Mouse (Mus musculus) intestine, postnatal 0 days (tissue): Measurements from ENCODE around the gene Pnpla5. TPM values are rescaled to one million over a fixed set of nuclear protein-coding genes. Genes with fewer than 3 reads are reported as not detected.
A peak's percentile ranks its signal among the peaks of the same experiment; 100 is the strongest.
"Not testable (repeated sequence)": the region's sequence is repeated elsewhere in the genome, so short reads cannot be mapped to it uniquely, and the experiment has no call there.

Experiments used
- ATAC-seq: fragments of 200-750 bp; cut with Nextera tagmentation; 2 replicates; pipeline ENCODE4 v1.8.0; 2017; ENCODE audit warnings: mild to moderate bottlenecking, moderate TSS enrichment, moderate library complexity
- H3K27ac ChIP-seq: fragments of 300-500 bp; sonication (generic); 2 replicates; pipeline ENCODE4 v1.5.1; 2014; ENCODE audit warnings: mild to moderate bottlenecking, low read depth, low read length, moderate library complexity
- H3K27me3 ChIP-seq: fragments of 300-500 bp; sonication (generic); replicated peaks from 2 replicates; pipeline ENCODE4 v1.6.1; 2014; ENCODE audit warnings: low read length, mixed read lengths; ENCODE audit not compliant: control insufficient read depth, insufficient read depth
- H3K36me3 ChIP-seq: fragments of 300-500 bp; sonication (generic); 2 replicates; pipeline ENCODE4 v1.6.1; 2014; ENCODE audit warnings: mild to moderate bottlenecking, moderate library complexity; ENCODE audit not compliant: control insufficient read depth, insufficient read depth
- H3K4me1 ChIP-seq: fragments of 300-500 bp; sonication (generic); replicated peaks from 2 replicates; pipeline ENCODE4 v1.6.1; 2014; ENCODE audit warnings: antibody characterized with exemption, low read length, mixed read lengths; ENCODE audit not compliant: control insufficient read depth, insufficient read depth
- H3K4me2 ChIP-seq: fragments of 300-500 bp; sonication (generic); replicated peaks from 2 replicates; pipeline ENCODE4 v1.6.1; 2014; ENCODE audit warnings: low read depth, mild to moderate bottlenecking, moderate library complexity
- H3K4me3 ChIP-seq: fragments of 300-500 bp; sonication (generic); 2 replicates; pipeline ENCODE4 v1.5.1; 2014; ENCODE audit warnings: low read depth, low read length
- H3K9ac ChIP-seq: fragments of 300-500 bp; sonication (generic); 2 replicates; pipeline ENCODE4 v1.6.1; 2014; ENCODE audit warnings: mild to moderate bottlenecking, low read depth, low read length
- H3K9me3 ChIP-seq: fragments of 300-500 bp; sonication (generic); 2 replicates; pipeline ENCODE4 v1.6.1; 2016; ENCODE audit warnings: mixed run types; ENCODE audit not compliant: control insufficient read depth
- CTCF ChIP-seq: sonication (generic); IDR thresholded peaks from 2 replicates; pipeline ENCODE4 v1.5.1; 2016; ENCODE audit warnings: low read depth, mild to moderate bottlenecking, control low read depth, antibody characterized with exemption, moderate library complexity
- WGBS: fragments of 180-500 bp; shearing (Covaris S2); extraction: QIAGEN DNeasy Blood & Tissue Kit; methylation state at CpG from one replicate; pipeline ENCODE4 v1.1.7; 2014; 5-methylcytosine and 5-hydroxymethylcytosine counted together
- polyA plus RNA-seq: library from polyadenylated mRNA; unstranded; fragments of >200 nt; fragmentation: Nextera tagmentation; extraction: Ambion mirVana; gene quantifications from 2 replicates; pipeline ENCODE4 v1.2.1, GENCODE M21; 2015

The Pnpla5 gene
- polyA plus RNA-seq, 1 experiment from 2014 or later: not detected

DNA sequence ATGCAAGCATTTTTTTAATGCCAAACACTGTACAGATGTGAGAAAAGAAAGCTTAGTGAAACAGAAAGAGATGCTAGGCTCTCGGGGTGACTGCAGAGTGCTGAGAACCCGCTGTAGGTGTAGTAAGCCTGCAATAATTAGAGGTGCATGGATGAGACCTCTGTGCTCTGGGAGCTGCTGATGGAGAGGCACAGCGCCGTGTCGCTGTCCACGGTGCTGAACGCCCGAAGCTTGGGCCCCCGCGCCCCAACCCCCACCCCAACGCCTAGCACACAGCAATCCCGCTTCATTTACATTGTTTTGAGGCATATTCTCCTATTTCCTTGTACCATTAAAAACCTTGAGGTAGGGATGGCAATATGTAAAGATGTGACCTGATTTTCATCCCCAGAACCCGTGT lies 14.1 kb downstream of the Pnpla5 start:
- H3K4me2 ChIP-seq: no peak overlapping the region
- no peaks in the 10 kb centered on the region for H3K36me3 ChIP-seq
- WGBS: 5% methylated on average over 13 of the region's 13 CpGs
- no peak for ATAC-seq
- peaks cover 27% of the 10 kb centered on the region for H3K27me3 ChIP-seq
- H3K9me3 ChIP-seq: no peaks in the 10 kb centered on the region
- H3K4me1 ChIP-seq: 0 out of 2 replicates have a peak, but pooled peaks cover 3% of the 10 kb centered on the region
- no peak for TF ChIP-seq CTCF
- no peak overlapping the region for H3K27ac ChIP-seq
- H3K9ac ChIP-seq: no peak overlapping the region
- no peak overlapping the region for H3K4me3 ChIP-seq

DNA sequence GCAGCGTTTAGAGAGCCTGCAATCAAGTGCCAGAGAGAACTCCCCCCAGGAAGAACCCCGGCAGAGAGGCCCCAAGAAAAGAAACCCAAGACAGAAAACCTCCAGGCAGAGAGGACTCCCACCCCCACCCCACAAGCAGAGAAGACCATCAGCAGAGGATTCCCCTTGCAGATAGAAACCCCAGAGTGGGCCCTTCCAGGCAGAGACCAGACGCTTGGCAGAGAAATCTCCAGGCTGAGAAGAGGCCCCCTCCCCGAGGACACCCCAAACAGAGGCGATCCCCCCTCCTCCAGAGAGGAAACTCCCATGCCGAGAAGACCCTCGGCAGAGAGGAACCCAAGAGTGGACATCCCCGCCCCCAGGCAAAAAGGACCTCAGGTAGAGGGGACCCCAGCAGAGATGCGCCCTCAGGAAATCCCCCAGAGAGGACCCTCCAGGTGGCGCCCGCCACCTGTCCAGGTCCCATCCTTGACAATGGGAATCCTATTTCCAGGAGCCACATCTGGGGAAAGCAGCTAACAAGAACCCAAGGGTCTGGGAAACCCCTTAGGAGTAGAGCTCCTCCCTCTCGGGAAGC lies 17.0 kb downstream of the Pnpla5 start:
- Histone ChIP-seq H3K36me3 (no peaks in the 10 kb centered on the region), H3K27ac (no peak overlapping the region), H3K4me1 (0 out of 2 replicates have a peak, but pooled peaks cover 3% of the 10 kb centered on the region), H3K9ac (no peak overlapping the region), H3K4me2 (peak overlapping the region; percentile 72), H3K9me3 (no peaks in the 10 kb centered on the region), H3K4me3 (peak overlapping the region; percentile 40), H3K27me3 (peaks cover 27% of the 10 kb centered on the region)
- WGBS: 16% methylated on average over 12 of the region's 12 CpGs
- no peak for ATAC-seq
- TF ChIP-seq CTCF: no peak

DNA sequence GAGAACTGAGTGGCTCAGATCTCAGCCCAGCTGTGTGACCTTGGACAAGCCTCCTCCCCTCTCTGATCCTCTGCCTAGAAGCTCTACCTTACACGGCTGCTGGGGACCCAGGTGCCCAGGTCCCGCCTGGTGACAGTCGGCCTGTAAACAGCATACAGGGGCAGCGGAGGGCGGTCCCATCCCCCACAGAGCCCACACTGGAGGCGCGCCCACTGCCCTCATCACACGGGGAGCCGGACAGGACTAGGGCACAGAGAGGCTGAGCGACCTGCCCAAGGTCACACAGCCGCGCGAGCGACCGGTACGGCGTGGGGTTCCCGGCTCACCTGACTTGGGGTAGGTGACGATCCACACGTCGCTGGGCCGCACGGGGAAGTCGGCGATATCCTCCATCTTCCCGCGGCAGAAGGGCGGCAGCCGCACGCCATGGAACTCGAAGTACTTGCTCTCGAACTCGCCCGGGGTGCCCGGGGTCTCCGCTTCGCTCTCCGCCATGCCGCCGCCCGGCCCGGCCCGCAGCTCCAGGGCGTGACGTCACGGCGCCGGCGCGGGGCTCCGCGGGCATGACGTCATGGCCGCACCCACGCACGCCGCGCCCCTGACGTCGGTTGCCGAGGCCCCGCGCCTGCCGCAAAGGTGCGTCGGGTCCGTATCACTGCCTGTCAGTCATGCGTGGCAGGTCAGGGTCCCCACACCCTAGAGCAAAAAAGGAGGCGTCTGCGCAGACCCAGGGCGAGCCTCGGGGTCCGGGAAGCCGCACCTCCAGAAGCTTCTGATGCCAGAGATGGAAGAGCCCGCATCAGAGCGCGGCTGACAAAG lies 17.7 kb downstream of the Pnpla5 start, which contains the start of gene Sult4a1:
Sult4a1 (minus strand) TSS at position 650 of the 819 bp plus-strand sequence.
- Histone ChIP-seq H3K27ac (no peak within 1 kb of the TSS), H3K9me3 (no peaks in the 10 kb centered on the region), H3K36me3 (no peaks in the 10 kb centered on the region), H3K9ac (no peak within 1 kb of the TSS), H3K4me1 (0 out of 2 replicates have a peak, but pooled peaks cover 3% of the 10 kb centered on the region), H3K27me3 (peaks cover 27% of the 10 kb centered on the region), H3K4me3 (peak within 1 kb of the TSS; percentile 40), H3K4me2 (peak within 1 kb of the TSS; percentile 72)
- WGBS: 2% methylated on average over 77 of the region's 77 CpGs
- TF ChIP-seq CTCF: no peak
- ATAC-seq: 0 out of 2 replicates have a peak, but pooled peaks have one; percentile 16

DNA sequence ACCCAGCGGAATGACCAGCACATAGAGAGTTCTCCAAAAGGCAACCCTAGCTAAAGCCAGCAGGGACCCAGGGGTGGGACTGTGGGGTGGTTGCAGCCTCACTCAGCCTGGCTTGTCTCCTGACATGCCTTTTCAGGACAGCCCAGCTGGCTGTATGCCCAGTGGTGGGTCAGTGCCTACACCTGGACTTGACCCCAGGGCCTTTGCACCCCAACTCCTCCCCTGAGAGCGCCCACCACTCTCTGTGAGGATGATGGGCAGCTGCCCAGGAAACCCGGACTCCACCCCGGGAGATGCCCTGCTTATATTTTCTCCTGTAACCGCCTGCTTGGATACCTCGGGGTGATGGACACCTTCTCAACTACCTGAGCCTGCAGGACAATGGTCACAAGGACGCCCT lies 18.3 kb downstream of the Pnpla5 start:
- TF ChIP-seq CTCF: no peak
- Histone ChIP-seq H3K4me3 (no peak overlapping the region), H3K9me3 (no peaks in the 10 kb centered on the region), H3K36me3 (no peaks in the 10 kb centered on the region), H3K9ac (no peak overlapping the region), H3K4me1 (0 out of 2 replicates have a peak, but pooled peaks cover 3% of the 10 kb centered on the region), H3K27me3 (peaks cover 27% of the 10 kb centered on the region), H3K4me2 (no peak overlapping the region), H3K27ac (no peak overlapping the region)
- no peak; the same call in 1 of the 2 replicates for ATAC-seq
- WGBS: 74% methylated on average over 7 of the region's 7 CpGs

DNA sequence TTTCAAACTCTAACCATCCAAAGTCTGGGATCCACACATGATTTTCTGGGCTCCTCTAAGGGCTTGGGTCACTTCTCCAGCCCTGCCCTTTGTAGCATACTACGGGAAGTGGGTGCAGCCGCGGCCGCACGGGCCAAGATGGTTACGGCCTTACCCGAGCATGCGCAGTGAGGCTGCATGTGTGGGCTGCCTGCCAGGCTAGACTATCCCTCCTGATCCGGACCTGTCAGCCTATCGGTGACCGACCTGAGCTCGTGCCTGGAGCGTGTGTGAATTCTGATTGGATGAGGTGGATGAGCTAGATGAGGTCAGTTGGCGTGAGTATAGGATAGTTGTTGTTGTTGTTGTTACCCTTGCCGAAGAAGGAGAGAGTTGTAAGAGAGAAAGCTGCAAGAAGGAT lies 25.4 kb downstream of the Pnpla5 start:
- WGBS: 81% methylated on average over 15 of the region's 15 CpGs
- H3K9me3 ChIP-seq, H3K4me1 ChIP-seq, H3K4me2 ChIP-seq, H3K4me3 ChIP-seq, H3K27me3 ChIP-seq, H3K36me3 ChIP-seq, H3K27ac ChIP-seq, H3K9ac ChIP-seq, ATAC-seq: not testable (repeated sequence)

DNA sequence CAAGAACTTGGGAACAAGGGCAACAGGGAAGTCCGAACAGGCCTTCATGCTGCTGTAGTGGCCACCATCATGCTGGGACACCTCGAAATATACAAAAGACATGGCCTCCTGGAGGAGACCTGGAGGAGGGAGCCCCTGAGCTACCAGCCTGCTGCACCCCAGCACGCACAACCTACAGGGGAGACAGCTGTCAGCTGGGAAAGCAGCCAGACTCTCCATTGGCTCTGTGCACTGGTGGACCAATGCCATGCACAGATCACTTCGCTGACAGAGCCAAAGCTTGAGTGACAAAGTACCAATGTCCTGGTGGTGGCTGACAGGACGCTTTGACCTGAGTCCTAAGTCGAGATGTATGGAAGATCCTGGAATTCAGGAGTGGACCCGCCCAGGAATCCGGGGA lies 26.9 kb downstream of the Pnpla5 start:
- no peak for TF ChIP-seq CTCF
- Histone ChIP-seq H3K27ac (no peak overlapping the region), H3K4me3 (no peak overlapping the region), H3K9me3 (no peaks in the 10 kb centered on the region), H3K9ac (no peak overlapping the region), H3K27me3 (no peaks in the 10 kb centered on the region), H3K4me1 (no peaks in the 10 kb centered on the region), H3K4me2 (no peak overlapping the region), H3K36me3 (no peaks in the 10 kb centered on the region)
- ATAC-seq: no peak
- WGBS: 77% methylated on average over 8 of the region's 8 CpGs
